Mouse (Mus musculus): ENCODE data around the gene Gpr84. TPM values are rescaled to one million over a fixed set of nuclear protein-coding genes. Genes with fewer than 3 reads are reported as not detected.

The Gpr84 gene
- polyA plus RNA-seq, 1 experiment from 2014 or later, result 0.36 TPM

GRCm38 (mm10) chr15:103345789-103346188 is 35.4 kb upstream of the Gpr84 start:
- H3K36me3 ChIP-seq, result peaks cover 71% of the 10 kb centered on the region
- 84% methylated on average over 6 of the region's 6 CpGs for WGBS

GRCm38 (mm10) chr15:103343556-103343955 is 33.1 kb upstream of the Gpr84 start:
- peaks cover 24% of the 10 kb centered on the region for H3K4me1 ChIP-seq
- no peak for ATAC-seq (ENCODE audit: insufficient number of reproducible peaks, low FRiP score, low TSS enrichment, low read depth)
- no peak overlapping the region for H3K4me2 ChIP-seq
- H3K9ac ChIP-seq, result no peak overlapping the region
- no peak overlapping the region for H3K4me3 ChIP-seq
- H3K36me3 ChIP-seq, result peaks cover 48% of the 10 kb centered on the region
- peaks cover 27% of the 10 kb centered on the region for H3K27me3 ChIP-seq
- H3K27ac ChIP-seq, result no peak overlapping the region
- no peaks in the 10 kb centered on the region for H3K9me3 ChIP-seq

More at GRCm38 (mm10) chr15:103345789-103346188, 35.4 kb upstream of the Gpr84 start:
- ATAC-seq (ENCODE audit: insufficient number of reproducible peaks, low FRiP score, low TSS enrichment, low read depth), result no peak
- Histone ChIP-seq H3K9me3 (no peaks in the 10 kb centered on the region), H3K4me3 (no peak overlapping the region), H3K4me2 (no peak overlapping the region), H3K27me3 (peaks cover 13% of the 10 kb centered on the region), H3K9ac (no peak overlapping the region), H3K4me1 (peaks cover 5% of the 10 kb centered on the region; the same call in 1 of the 2 replicates), H3K27ac (no peak overlapping the region)

GRCm38 (mm10) chr15:103343008-103343407 is 32.6 kb upstream of the Gpr84 start:
- Histone ChIP-seq H3K27ac (no peak overlapping the region), H3K4me2 (no peak overlapping the region), H3K27me3 (peaks cover 33% of the 10 kb centered on the region), H3K9me3 (no peaks in the 10 kb centered on the region), H3K4me3 (no peak overlapping the region), H3K4me1 (peaks cover 24% of the 10 kb centered on the region), H3K36me3 (peaks cover 44% of the 10 kb centered on the region), H3K9ac (no peak overlapping the region)
- ATAC-seq (ENCODE audit: insufficient number of reproducible peaks, low FRiP score, low TSS enrichment, low read depth), result no peak
- WGBS, result 78% methylated on average over 3 of the region's 3 CpGs

GRCm38 (mm10) chr15:103342415-103342814 is 32.0 kb upstream of the Gpr84 start:
- Histone ChIP-seq H3K27ac (no peak overlapping the region), H3K4me2 (no peak overlapping the region), H3K27me3 (peaks cover 33% of the 10 kb centered on the region), H3K36me3 (peaks cover 38% of the 10 kb centered on the region), H3K4me3 (no peak overlapping the region), H3K9me3 (no peaks in the 10 kb centered on the region), H3K9ac (no peak overlapping the region), H3K4me1 (peaks cover 24% of the 10 kb centered on the region)
- 13% methylated on average over 4 of the region's 4 CpGs for WGBS
- no peak for ATAC-seq (ENCODE audit: insufficient number of reproducible peaks, low FRiP score, low TSS enrichment, low read depth)

GRCm38 (mm10) chr15:103341547-103341946 is 31.1 kb upstream of the Gpr84 start:
- H3K9ac ChIP-seq, result no peak overlapping the region
- WGBS, result 33% methylated on average over 8 of the region's 8 CpGs
- peaks cover 31% of the 10 kb centered on the region for H3K36me3 ChIP-seq

GRCm38 (mm10) chr15:103340786-103341185 is 30.4 kb upstream of the Gpr84 start:
- H3K27ac ChIP-seq, result no peak overlapping the region
- peaks cover 28% of the 10 kb centered on the region for H3K4me1 ChIP-seq
- peak overlapping the region; percentile 92 for H3K4me2 ChIP-seq
- no peaks in the 10 kb centered on the region for H3K9me3 ChIP-seq
- ATAC-seq (ENCODE audit: insufficient number of reproducible peaks, low FRiP score, low TSS enrichment, low read depth), result no peak; the same call in 1 of the 2 replicates
- peaks cover 38% of the 10 kb centered on the region for H3K27me3 ChIP-seq
- WGBS, result 19% methylated on average over 4 of the region's 4 CpGs
- peak overlapping the region; percentile 56; the same call in 1 of the 2 replicates for H3K4me3 ChIP-seq
- H3K36me3 ChIP-seq, result peaks cover 24% of the 10 kb centered on the region
- no peak overlapping the region for H3K9ac ChIP-seq

More at GRCm38 (mm10) chr15:103341547-103341946, 31.1 kb upstream of the Gpr84 start:
- ATAC-seq (ENCODE audit: insufficient number of reproducible peaks, low FRiP score, low TSS enrichment, low read depth), result no peak
- H3K9me3 ChIP-seq, result no peaks in the 10 kb centered on the region
- peaks cover 26% of the 10 kb centered on the region for H3K4me1 ChIP-seq
- no peak overlapping the region for H3K4me3 ChIP-seq
- H3K27me3 ChIP-seq, result peaks cover 38% of the 10 kb centered on the region
- H3K4me2 ChIP-seq, result no peak overlapping the region
- H3K27ac ChIP-seq, result no peak overlapping the region

- no peak for ATAC-seq (ENCODE audit: insufficient number of reproducible peaks, low FRiP score, low TSS enrichment, low read depth)
- Histone ChIP-seq H3K27ac (peak within 1 kb of the TSS; percentile 17; the same call in 1 of the 2 replicates), H3K9ac (peak within 1 kb of the TSS; percentile 28; the same call in 1 of the 2 replicates), H3K36me3 (peaks cover 15% of the 10 kb centered on the region), H3K4me3 (peak within 1 kb of the TSS; percentile 56), H3K9me3 (no peaks in the 10 kb centered on the region), H3K4me2 (peak within 1 kb of the TSS; percentile 92), H3K4me1 (peaks cover 36% of the 10 kb centered on the region), H3K27me3 (peaks cover 38% of the 10 kb centered on the region)
- WGBS, result 1% methylated on average over 26 of the region's 26 CpGs
Measured at GRCm38 (mm10) chr15:103339961-103340337, 29.5 kb upstream of the Gpr84 start, which contains the start of gene Zfp385a. Zfp385a (minus strand) TSS chr15:103340093.

- Histone ChIP-seq H3K36me3 (peaks cover 9% of the 10 kb centered on the region), H3K27me3 (peaks cover 38% of the 10 kb centered on the region), H3K4me2 (peak overlapping the region; percentile 92), H3K4me1 (peaks cover 38% of the 10 kb centered on the region), H3K4me3 (peak overlapping the region; percentile 56), H3K9ac (peak overlapping the region; percentile 28; the same call in 1 of the 2 replicates), H3K9me3 (no peaks in the 10 kb centered on the region), H3K27ac (peak overlapping the region; percentile 17; the same call in 1 of the 2 replicates)
- 8% methylated on average over 30 of the region's 31 CpGs for WGBS
- no peak for ATAC-seq (ENCODE audit: insufficient number of reproducible peaks, low FRiP score, low TSS enrichment, low read depth)
Measured at GRCm38 (mm10) chr15:103339166-103339960, 29.0 kb upstream of the Gpr84 start.

- H3K4me2 ChIP-seq, result peak overlapping the region; percentile 92
- H3K36me3 ChIP-seq, result peaks cover 4% of the 10 kb centered on the region; the same call in 1 of the 2 replicates
- peaks cover 38% of the 10 kb centered on the region for H3K27me3 ChIP-seq
- no peaks in the 10 kb centered on the region for H3K9me3 ChIP-seq
- 0 out of 2 replicates have a peak overlapping the region, but pooled peaks have one; percentile 1 for H3K9ac ChIP-seq
- WGBS, result 33% methylated on average over 4 of the region's 4 CpGs
- no peak for ATAC-seq (ENCODE audit: insufficient number of reproducible peaks, low FRiP score, low TSS enrichment, low read depth)
- peaks cover 44% of the 10 kb centered on the region for H3K4me1 ChIP-seq
- H3K27ac ChIP-seq, result peak overlapping the region; percentile 17; the same call in 1 of the 2 replicates
- H3K4me3 ChIP-seq, result peak overlapping the region; percentile 56
Measured at GRCm38 (mm10) chr15:103338829-103339165, 28.4 kb upstream of the Gpr84 start.

- Histone ChIP-seq H3K9me3 (no peaks in the 10 kb centered on the region), H3K4me3 (no peak overlapping the region), H3K27me3 (peaks cover 38% of the 10 kb centered on the region), H3K27ac (0 out of 2 replicates have a peak overlapping the region, but pooled peaks have one; percentile 4), H3K9ac (no peak overlapping the region), H3K36me3 (no peaks in the 10 kb centered on the region), H3K4me2 (0 out of 2 replicates have a peak overlapping the region, but pooled peaks have one; percentile 12), H3K4me1 (peaks cover 51% of the 10 kb centered on the region)
- 21% methylated on average over 11 of the region's 11 CpGs for WGBS
- no peak for ATAC-seq (ENCODE audit: insufficient number of reproducible peaks, low FRiP score, low TSS enrichment, low read depth)
Measured at GRCm38 (mm10) chr15:103336996-103337667, 26.7 kb upstream of the Gpr84 start.

- H3K9me3 ChIP-seq, result no peaks in the 10 kb centered on the region
- H3K27ac ChIP-seq, result 0 out of 2 replicates have a peak overlapping the region, but pooled peaks have one; percentile 11
- H3K4me1 ChIP-seq, result peaks cover 46% of the 10 kb centered on the region
- no peak overlapping the region for H3K4me3 ChIP-seq
- H3K4me2 ChIP-seq, result no peak overlapping the region
- peaks cover 24% of the 10 kb centered on the region for H3K27me3 ChIP-seq
- no peak for ATAC-seq (ENCODE audit: insufficient number of reproducible peaks, low FRiP score, low TSS enrichment, low read depth)
- WGBS, result 24% methylated on average over 7 of the region's 7 CpGs
- H3K36me3 ChIP-seq, result no peaks in the 10 kb centered on the region
- no peak overlapping the region for H3K9ac ChIP-seq
Measured at GRCm38 (mm10) chr15:103335488-103336235, 25.2 kb upstream of the Gpr84 start.
